Mouse (Mus musculus) lung, adult 2 months (tissue): Measurements from ENCODE around the gene Gm47289. TPM values are rescaled to one million over a fixed set of nuclear protein-coding genes. Genes with fewer than 3 reads are reported as not detected.

Experiments
- DNase-seq: peaks from one replicate; pipeline ENCODE4 v3.0.0; 2022
- H3K4me1 ChIP-seq: fragments of 200-500 bp; 2 replicates; pipeline ENCODE4 v1.6.1; 2011; ENCODE audit warnings: low read length; ENCODE audit not compliant: control insufficient read depth, insufficient read depth
- H3K4me3 ChIP-seq: fragments of 200-500 bp; replicated peaks from 2 replicates; pipeline ENCODE3; 2011; ENCODE audit warnings: low read depth, mild to moderate bottlenecking, control low read depth, low read length; ENCODE audit errors: extremely low read depth
- CTCF ChIP-seq: fragments of 200-500 bp; IDR thresholded peaks from 2 replicates; pipeline ENCODE4 v1.5.1; 2011; ENCODE audit warnings: mild to moderate bottlenecking, low read length, control low read depth; ENCODE audit not compliant: insufficient read depth
- POLR2A ChIP-seq: fragments of 200-500 bp; IDR thresholded peaks from 2 replicates; pipeline ENCODE4 v1.6.1; 2011; ENCODE audit warnings: low read depth, mild to moderate bottlenecking, control low read depth, low read length, borderline replicate concordance; ENCODE audit errors: extremely low read depth
- WGBS: fragments of 180-500 bp; shearing (Covaris S2); methylation state at CpG from one replicate; pipeline ENCODE4 v1.1.7; 2018; 5-methylcytosine and 5-hydroxymethylcytosine counted together
- polyA plus RNA-seq: library from polyadenylated mRNA; depleted of rRNA; stranded (reverse); fragments of >200 nt; gene quantifications from 2 replicates; pipeline ENCODE4 v1.2.3, GENCODE M21; 2012; rRNA removed

Gene Gm47289
- polyA plus RNA-seq, 1 experiment = not detected

- DNase-seq = no peak
- no peak overlapping the region for H3K4me3 ChIP-seq
- WGBS = 59% methylated on average over 10 of the region's 10 CpGs
Measured at GRCm38 (mm10) chr9:119199151-119199861, 40.3 kb downstream of the Gm47289 start.

DNA sequence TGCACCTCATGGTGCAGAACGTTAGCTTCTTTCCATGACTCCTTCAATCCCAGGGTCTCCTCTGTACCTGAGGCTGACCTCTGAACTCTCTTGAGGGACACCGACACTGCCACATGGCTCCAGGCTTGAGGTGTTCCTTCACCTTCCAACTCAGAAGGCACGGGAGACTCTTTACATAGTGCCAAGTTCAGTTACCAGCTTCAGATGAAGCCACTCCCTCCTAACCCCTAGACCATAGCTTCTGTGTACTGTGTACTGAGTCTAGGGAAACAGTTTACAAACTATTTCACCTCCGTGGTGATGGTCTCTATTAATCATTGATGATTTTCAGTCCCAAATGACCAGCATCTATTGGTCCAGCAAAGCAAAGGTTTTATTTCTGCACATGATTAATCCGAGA lies 42.7 kb downstream of the Gm47289 start:
- no peak for DNase-seq
- no peaks in the 10 kb centered on the region for H3K4me1 ChIP-seq
- WGBS = 80% methylated on average over 5 of the region's 5 CpGs
- TF ChIP-seq POLR2A (no peak), CTCF (no peak)
- H3K4me3 ChIP-seq = no peak overlapping the region

More at GRCm38 (mm10) chr9:119199151-119199861, 40.3 kb downstream of the Gm47289 start:
- no peaks in the 10 kb centered on the region for H3K4me1 ChIP-seq
- no peak for TF ChIP-seq CTCF

GRCm38 (mm10) chr9:119203617-119204016 lies 44.7 kb downstream of the Gm47289 start:
- no peak for DNase-seq
- Histone ChIP-seq H3K4me3 (no peak overlapping the region), H3K4me1 (no peaks in the 10 kb centered on the region)
- TF ChIP-seq POLR2A (no peak), CTCF (no peak)
- 95% methylated on average over 9 of the region's 9 CpGs for WGBS

DNA sequence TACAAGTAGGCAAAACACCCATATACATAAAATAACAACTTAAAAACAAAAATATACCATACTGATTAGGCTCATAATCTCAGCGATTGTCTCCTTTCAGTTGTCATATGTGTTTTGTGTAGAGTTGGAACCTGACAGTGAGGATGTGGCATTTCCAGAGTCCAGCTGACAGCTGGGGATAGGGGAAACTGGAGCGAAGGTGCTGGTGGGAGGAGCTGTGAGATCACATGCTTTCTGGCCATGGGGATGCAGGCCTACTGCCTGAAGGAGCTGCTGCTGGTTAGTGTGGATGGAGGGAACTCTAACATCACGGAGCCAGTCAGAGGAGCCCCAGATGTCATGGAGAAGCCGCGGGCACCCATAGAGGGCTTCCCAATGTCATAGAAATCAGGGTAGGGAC lies 46.8 kb downstream of the Gm47289 start:
- WGBS = 87% methylated on average over 5 of the region's 5 CpGs
- TF ChIP-seq POLR2A (no peak), CTCF (no peak)
- DNase-seq = no peak
- H3K4me3 ChIP-seq = no peak overlapping the region
- H3K4me1 ChIP-seq = no peaks in the 10 kb centered on the region

DNA sequence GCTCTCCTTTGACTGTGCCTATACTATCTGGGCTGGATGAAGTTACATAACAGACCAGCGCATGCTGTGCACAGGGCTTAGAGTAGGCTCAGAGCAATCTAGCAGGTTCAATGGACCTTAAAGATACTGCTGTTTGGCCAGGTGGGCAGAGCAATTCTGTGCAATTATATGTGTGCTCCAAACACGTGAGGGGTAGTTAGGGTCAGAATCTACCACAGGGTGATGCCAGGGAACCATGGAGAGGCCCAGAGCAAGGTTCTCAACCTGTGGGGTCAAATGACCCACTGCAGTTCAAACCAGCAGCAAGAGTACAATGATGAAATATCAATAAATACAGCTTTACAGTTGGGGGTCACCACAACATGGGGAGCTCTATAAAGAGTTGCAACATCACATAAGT lies 47.7 kb downstream of the Gm47289 start:
- DNase-seq = no peak
- Histone ChIP-seq H3K4me1 (no peaks in the 10 kb centered on the region), H3K4me3 (no peak overlapping the region)
- TF ChIP-seq CTCF = no peak
- TF ChIP-seq POLR2A = no peak
- WGBS = 81% methylated on average over 2 of the region's 2 CpGs

- DNase-seq = no peak
- no peak overlapping the region for H3K4me3 ChIP-seq
- 59% methylated on average over 4 of the region's 4 CpGs for WGBS
- H3K4me1 ChIP-seq = no peaks in the 10 kb centered on the region
- no peak for TF ChIP-seq CTCF
- TF ChIP-seq POLR2A = no peak
Measured at GRCm38 (mm10) chr9:119207113-119207512, 48.2 kb downstream of the Gm47289 start.

GRCm38 (mm10) chr9:119208998-119209397 lies 50.0 kb downstream of the Gm47289 start, which contains the start of gene Slc22a13:
Slc22a13 (minus strand) TSS chr9:119209098.
- TF ChIP-seq CTCF (no peak), POLR2A (no peak)
- Histone ChIP-seq H3K4me1 (no peaks in the 10 kb centered on the region), H3K4me3 (no peak within 1 kb of the TSS)
- WGBS = 91% methylated on average over 4 of the region's 4 CpGs
- DNase-seq = no peak

Other genes starting within 250 kb of the Gm47289 start
- 70.4 and 83.4 TPM in 2 replicates for gene Ctdspl, start 232.7 kb upstream of the Gm47289 start, polyA plus RNA-seq
- 15.4 and 20.2 TPM in 2 replicates for gene Vill, start 106.4 kb upstream of the Gm47289 start, polyA plus RNA-seq
- gene Plcd1, start 65.7 kb upstream of the Gm47289 start, polyA plus RNA-seq = 19.8 and 37.3 TPM in 2 replicates
- gene Dlec1, start 56.7 kb upstream of the Gm47289 start, polyA plus RNA-seq = 5.1 and 5.5 TPM in 2 replicates
- gene Acaa1b, start 2.1 kb upstream of the Gm47289 start, polyA plus RNA-seq = 14.8 and 21.9 TPM in 2 replicates
- 0.06 and 0.11 TPM in 2 replicates for gene Slc22a13, start 49.9 kb downstream of the Gm47289 start, polyA plus RNA-seq
- 13.1 and 19.8 TPM in 2 replicates for gene Oxsr1, start 163.3 kb downstream of the Gm47289 start, polyA plus RNA-seq
- gene Acaa1a, start 180.5 kb downstream of the Gm47289 start, polyA plus RNA-seq = 216 and 282 TPM in 2 replicates
- gene Myd88, start 182.2 kb downstream of the Gm47289 start, polyA plus RNA-seq = 29.3 and 38.5 TPM in 2 replicates
- gene Xylb, start 198.2 kb downstream of the Gm47289 start, polyA plus RNA-seq = 6.7 and 7.0 TPM in 2 replicates
- gene Slc22a14, start 206.4 kb downstream of the Gm47289 start, polyA plus RNA-seq = 0.80 and 0.99 TPM in 2 replicates
- 11.4 and 11.8 TPM in 2 replicates for gene Acvr2b, start 243.0 kb downstream of the Gm47289 start, polyA plus RNA-seq